Mouse (Mus musculus): ENCODE results near the gene 2410004P03Rik. TPM values are rescaled to one million over a fixed set of nuclear protein-coding genes. Genes with fewer than 3 reads are reported as not detected.

Gene 2410004P03Rik
- polyA plus RNA-seq, 1 experiment, result 0.28 TPM

DNA sequence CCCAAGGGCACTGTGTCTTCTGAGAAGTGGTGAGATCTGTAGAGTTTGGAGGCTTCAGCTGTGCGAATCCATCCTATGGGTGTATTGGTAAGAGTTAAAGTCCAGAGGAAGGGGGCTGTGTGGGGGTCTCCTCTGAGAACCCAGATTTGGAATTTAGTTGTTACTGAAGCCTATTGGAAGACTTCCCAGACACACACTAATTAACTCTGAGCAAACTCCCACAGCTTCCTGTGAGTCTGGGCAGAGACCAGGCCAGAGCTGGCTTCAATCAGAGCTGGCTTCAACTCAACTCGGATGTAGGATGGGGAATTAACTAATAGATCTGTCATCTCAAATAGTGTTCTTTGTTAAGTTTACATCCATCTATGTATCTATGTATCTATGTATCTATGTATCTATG is 4.2 kb upstream of the 2410004P03Rik start:
- H3K36me3 ChIP-seq (ENCODE audit: control insufficient read depth, insufficient read depth, low read length, poor library complexity, severe bottlenecking), result no peaks in the 10 kb centered on the region
- no peak overlapping the region for H3K27ac ChIP-seq (ENCODE audit: insufficient read depth, low read length)
- TF ChIP-seq POLR2A (IDR thresholded peaks at IDR 0.05; ENCODE audit: insufficient read depth, low read length) (no peak), EP300 (IDR thresholded peaks at IDR 0.05; ENCODE audit: insufficient read depth, low read depth, low read length) (no peak), CTCF (IDR thresholded peaks at IDR 0.05; ENCODE audit: low read depth, low read length) (no peak)
- no peak overlapping the region for H3K4me3 ChIP-seq (ENCODE audit: low read depth, low read length)
- H3K27me3 ChIP-seq (ENCODE audit: control insufficient read depth, insufficient read depth, low read length, poor library complexity, severe bottlenecking), result no peaks in the 10 kb centered on the region
- H3K9ac ChIP-seq (ENCODE audit: low read depth, poor library complexity, severe bottlenecking), result no peak overlapping the region
- no peaks in the 10 kb centered on the region for H3K4me1 ChIP-seq (ENCODE audit: control insufficient read depth, insufficient read depth, low read length)
- peaks cover 4% of the 10 kb centered on the region for H3K9me3 ChIP-seq (replicated peaks; ENCODE audit: control insufficient read depth, insufficient read depth, low read length, poor library complexity, severe bottlenecking)

DNA sequence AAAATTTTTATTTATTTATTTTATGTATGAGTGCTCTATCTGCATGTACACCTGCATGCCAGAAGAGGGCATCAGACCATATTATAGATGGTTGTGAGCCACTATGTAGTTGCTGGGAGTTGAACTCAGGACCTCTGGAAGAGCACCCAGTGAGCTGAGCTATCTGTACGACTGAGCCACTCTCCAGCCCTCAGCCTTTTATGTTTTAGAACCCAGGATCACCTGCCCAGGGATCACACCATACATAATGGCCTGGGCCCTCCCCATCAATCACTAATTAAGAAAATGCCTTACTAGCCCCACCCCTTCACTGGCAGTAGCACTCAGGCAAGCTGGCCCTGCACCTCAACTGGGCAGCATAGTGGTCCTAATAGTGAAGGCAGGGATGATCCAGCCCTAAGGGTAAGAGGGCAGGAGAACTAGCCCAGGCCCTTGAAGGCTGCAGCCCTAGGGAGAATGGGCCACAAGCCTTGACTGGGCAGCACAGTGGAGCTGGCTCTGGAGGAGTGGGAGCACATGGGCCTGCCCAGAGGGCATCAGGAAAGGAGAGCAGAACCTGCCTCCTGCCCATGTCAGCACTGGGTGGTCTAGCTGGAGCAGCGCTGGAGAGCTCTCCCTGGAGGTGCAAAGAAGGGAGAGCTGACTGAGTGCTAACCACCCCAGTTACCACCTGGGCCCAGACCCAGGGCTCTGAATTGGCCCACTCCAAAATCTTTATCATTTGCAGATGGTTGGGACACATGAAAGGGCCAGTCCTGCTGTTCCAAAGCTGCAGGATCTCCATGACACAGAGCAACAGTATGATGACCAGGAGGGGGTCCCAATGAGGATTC is 756 bp upstream of the 2410004P03Rik start:
- Histone ChIP-seq H3K4me1 (ENCODE audit: control insufficient read depth, insufficient read depth, low read length) (no peaks in the 10 kb centered on the region), H3K36me3 (ENCODE audit: control insufficient read depth, insufficient read depth, low read length, poor library complexity, severe bottlenecking) (no peaks in the 10 kb centered on the region), H3K9me3 (replicated peaks; ENCODE audit: control insufficient read depth, insufficient read depth, low read length, poor library complexity, severe bottlenecking) (peaks cover 4% of the 10 kb centered on the region), H3K9ac (ENCODE audit: low read depth, poor library complexity, severe bottlenecking) (no peak overlapping the region), H3K27me3 (ENCODE audit: control insufficient read depth, insufficient read depth, low read length, poor library complexity, severe bottlenecking) (no peaks in the 10 kb centered on the region), H3K4me3 (ENCODE audit: low read depth, low read length) (no peak overlapping the region), H3K27ac (ENCODE audit: insufficient read depth, low read length) (no peak overlapping the region)
- TF ChIP-seq EP300 (IDR thresholded peaks at IDR 0.05; ENCODE audit: insufficient read depth, low read depth, low read length), result no peak
- TF ChIP-seq CTCF (IDR thresholded peaks at IDR 0.05; ENCODE audit: low read depth, low read length), result no peak
- TF ChIP-seq POLR2A (IDR thresholded peaks at IDR 0.05; ENCODE audit: insufficient read depth, low read length), result no peak

- Histone ChIP-seq H3K27me3 (ENCODE audit: control insufficient read depth, insufficient read depth, low read length, poor library complexity, severe bottlenecking) (no peaks in the 10 kb centered on the region), H3K36me3 (ENCODE audit: control insufficient read depth, insufficient read depth, low read length, poor library complexity, severe bottlenecking) (no peaks in the 10 kb centered on the region), H3K4me1 (ENCODE audit: control insufficient read depth, insufficient read depth, low read length) (no peaks in the 10 kb centered on the region), H3K27ac (ENCODE audit: insufficient read depth, low read length) (no peak overlapping the region), H3K9ac (ENCODE audit: low read depth, poor library complexity, severe bottlenecking) (no peak overlapping the region), H3K4me3 (ENCODE audit: low read depth, low read length) (no peak overlapping the region), H3K9me3 (replicated peaks; ENCODE audit: control insufficient read depth, insufficient read depth, low read length, poor library complexity, severe bottlenecking) (no peaks in the 10 kb centered on the region)
- TF ChIP-seq POLR2A (IDR thresholded peaks at IDR 0.05; ENCODE audit: insufficient read depth, low read length) (no peak), CTCF (IDR thresholded peaks at IDR 0.05; ENCODE audit: low read depth, low read length) (no peak), EP300 (IDR thresholded peaks at IDR 0.05; ENCODE audit: insufficient read depth, low read depth, low read length) (no peak)
These were observed 2.1 kb downstream of the 2410004P03Rik start for GRCm38 (mm10) chr12:17009466-17009865.

- H3K4me1 ChIP-seq (ENCODE audit: control insufficient read depth, insufficient read depth, low read length), result peaks cover 5% of the 10 kb centered on the region
These were observed 10.3 kb downstream of the 2410004P03Rik start for GRCm38 (mm10) chr12:17001211-17001610.

DNA sequence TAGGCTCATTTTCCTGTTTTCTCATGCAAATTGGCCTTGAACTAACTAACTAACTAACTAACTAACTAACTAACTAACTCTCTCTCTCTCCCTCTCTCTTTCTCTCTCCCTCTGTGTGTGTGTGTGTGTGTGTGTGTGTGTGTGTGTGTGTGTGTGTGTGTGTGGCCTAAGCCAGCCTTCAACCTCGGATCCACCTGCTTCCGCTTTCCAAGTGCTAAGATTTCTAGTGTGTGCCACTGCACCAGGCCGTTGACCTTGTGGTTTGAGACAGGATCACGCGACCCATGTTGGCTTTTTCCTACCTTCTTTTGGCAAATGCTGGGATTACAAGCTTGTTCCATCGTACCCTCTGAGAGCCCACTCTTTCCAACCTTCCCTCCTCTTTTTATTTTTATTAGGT is 10.9 kb downstream of the 2410004P03Rik start:
- H3K9ac ChIP-seq (ENCODE audit: low read depth, poor library complexity, severe bottlenecking), result no peak overlapping the region

More at GRCm38 (mm10) chr12:17001211-17001610, 10.3 kb downstream of the 2410004P03Rik start:
- H3K36me3 ChIP-seq (ENCODE audit: control insufficient read depth, insufficient read depth, low read length, poor library complexity, severe bottlenecking), result no peaks in the 10 kb centered on the region
- H3K27ac ChIP-seq (ENCODE audit: insufficient read depth, low read length), result no peak overlapping the region
- no peaks in the 10 kb centered on the region for H3K9me3 ChIP-seq (replicated peaks; ENCODE audit: control insufficient read depth, insufficient read depth, low read length, poor library complexity, severe bottlenecking)
- TF ChIP-seq POLR2A (IDR thresholded peaks at IDR 0.05; ENCODE audit: insufficient read depth, low read length) (no peak), CTCF (IDR thresholded peaks at IDR 0.05; ENCODE audit: low read depth, low read length) (no peak), EP300 (IDR thresholded peaks at IDR 0.05; ENCODE audit: insufficient read depth, low read depth, low read length) (no peak)
- H3K4me3 ChIP-seq (ENCODE audit: low read depth, low read length), result no peak overlapping the region
- no peak overlapping the region for H3K9ac ChIP-seq (ENCODE audit: low read depth, poor library complexity, severe bottlenecking)
- no peaks in the 10 kb centered on the region for H3K27me3 ChIP-seq (ENCODE audit: control insufficient read depth, insufficient read depth, low read length, poor library complexity, severe bottlenecking)

More for the DNA sequence above, 10.9 kb downstream of the 2410004P03Rik start:
- Histone ChIP-seq H3K27ac (ENCODE audit: insufficient read depth, low read length) (no peak overlapping the region), H3K4me3 (ENCODE audit: low read depth, low read length) (no peak overlapping the region), H3K36me3 (ENCODE audit: control insufficient read depth, insufficient read depth, low read length, poor library complexity, severe bottlenecking) (no peaks in the 10 kb centered on the region), H3K27me3 (ENCODE audit: control insufficient read depth, insufficient read depth, low read length, poor library complexity, severe bottlenecking) (no peaks in the 10 kb centered on the region), H3K4me1 (ENCODE audit: control insufficient read depth, insufficient read depth, low read length) (peaks cover 5% of the 10 kb centered on the region), H3K9me3 (replicated peaks; ENCODE audit: control insufficient read depth, insufficient read depth, low read length, poor library complexity, severe bottlenecking) (no peaks in the 10 kb centered on the region)
- TF ChIP-seq POLR2A (IDR thresholded peaks at IDR 0.05; ENCODE audit: insufficient read depth, low read length), result no peak
- TF ChIP-seq EP300 (IDR thresholded peaks at IDR 0.05; ENCODE audit: insufficient read depth, low read depth, low read length), result no peak
- TF ChIP-seq CTCF (IDR thresholded peaks at IDR 0.05; ENCODE audit: low read depth, low read length), result no peak
